ENCODE assay signal across 15 mouse cellular contexts in the genomic region with DNA sequence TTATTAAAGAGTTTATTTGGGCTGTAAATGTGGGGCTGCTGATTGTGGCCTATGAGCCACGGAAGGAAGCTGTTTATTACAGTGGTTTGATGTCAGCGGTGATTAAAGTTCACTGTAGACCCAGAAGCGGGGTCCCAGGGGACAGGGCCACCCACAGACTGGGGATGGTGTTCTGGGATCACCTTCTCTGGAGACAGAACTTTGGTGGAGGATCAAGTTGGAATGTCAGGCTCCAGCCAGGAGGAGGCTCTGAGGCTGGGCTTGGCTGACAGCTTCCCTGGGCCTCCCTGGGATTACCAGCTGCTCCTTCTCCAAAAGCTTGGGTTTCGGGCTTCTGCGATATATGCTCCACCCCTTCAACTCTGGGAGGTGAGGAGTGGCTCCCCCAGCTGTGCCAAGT.
"Had no signal": no experiment of that assay in that cellular context is flagged by ENCODE, and none has a peak within 500 bp of the region (broad histone marks: within the 10 kb centered on the region; RNA-seq: fewer than 3 reads in every experiment).

No protein-coding gene starts in this region.

- H3K4me1 ChIP-seq: limb, embryonic 15.5 days; liver, embryonic 12.5 days; midbrain, embryonic 10.5 days; neural tube, embryonic 15.5 days had no signal

- H3K4me2 ChIP-seq: limb, embryonic 15.5 days; liver, embryonic 12.5 days; lung, embryonic 14.5 days; neural tube, embryonic 15.5 days had no signal

- H3K9me3 ChIP-seq: limb, embryonic 15.5 days; liver, embryonic 12.5 days; midbrain, embryonic 10.5 days; neural tube, embryonic 15.5 days had no signal

- H3K36me3 ChIP-seq: limb, embryonic 15.5 days; liver, embryonic 12.5 days; midbrain, embryonic 10.5 days; neural tube, embryonic 15.5 days had no signal

- H3K4me3 ChIP-seq: layer of hippocampus, adult 2 months; limb, embryonic 15.5 days; liver, embryonic 12.5 days; midbrain, embryonic 10.5 days; myocyte; neural tube, embryonic 15.5 days had no signal

- H3K9ac ChIP-seq: limb, embryonic 15.5 days; liver, embryonic 12.5 days; lung, embryonic 14.5 days; neural tube, embryonic 15.5 days had no signal

- DNase-seq: left cerebral cortex, postnatal 4 days; lung, embryonic 14.5 days; lung, postnatal 10 days; lung, postnatal 4 days; midbrain, embryonic 14.5 days; spleen, adult 18-20 months; thymus, adult 2 months; thymus, postnatal 25 days had no signal

- H3K27me3 ChIP-seq: limb, embryonic 15.5 days; liver, embryonic 12.5 days; neural tube, embryonic 15.5 days had no signal

- ATAC-seq: intestine, embryonic 16.5 days; liver, embryonic 12.5 days had no signal

- H3K27ac ChIP-seq: layer of hippocampus, adult 2 months; limb, embryonic 15.5 days; liver, embryonic 12.5 days; midbrain, embryonic 10.5 days; neural tube, embryonic 15.5 days had no signal
